Mouse (Mus musculus): ENCODE measurements at regions not wholly inside any gene's neighbourhood (a gene's known extent, or its start where the extent isn't known, plus 50 kb on each side); places are given as distances from the start of the nearest gene placed in this dataset.

GRCm38 (mm10) chr6:106975439-106975838 lies 175.6 kb upstream of the Crbn start:
- TF ChIP-seq MYOD1 (IDR thresholded peaks at IDR 0.05; ENCODE audit: control insufficient read depth in 1 of 3, insufficient read length in 2 of 3, low read depth in 2 of 3) (no peak), POLR2A (IDR thresholded peaks at IDR 0.05; ENCODE audit: insufficient read length, low read depth) (no peak), MYOG (IDR thresholded peaks at IDR 0.05; ENCODE audit: control insufficient read depth in 1 of 3, insufficient read depth in 1 of 3, insufficient read length in 2 of 3, low read depth in 2 of 3) (no peak)

Measured in myocyte (in vitro differentiated cells).